Mouse (Mus musculus): Measurements from ENCODE around the gene Mcf2l. TPM values are rescaled to one million over a fixed set of nuclear protein-coding genes. Genes with fewer than 3 reads are reported as not detected.

Gene Mcf2l
- total RNA-seq, 1 experiment = 16.0 TPM

DNA sequence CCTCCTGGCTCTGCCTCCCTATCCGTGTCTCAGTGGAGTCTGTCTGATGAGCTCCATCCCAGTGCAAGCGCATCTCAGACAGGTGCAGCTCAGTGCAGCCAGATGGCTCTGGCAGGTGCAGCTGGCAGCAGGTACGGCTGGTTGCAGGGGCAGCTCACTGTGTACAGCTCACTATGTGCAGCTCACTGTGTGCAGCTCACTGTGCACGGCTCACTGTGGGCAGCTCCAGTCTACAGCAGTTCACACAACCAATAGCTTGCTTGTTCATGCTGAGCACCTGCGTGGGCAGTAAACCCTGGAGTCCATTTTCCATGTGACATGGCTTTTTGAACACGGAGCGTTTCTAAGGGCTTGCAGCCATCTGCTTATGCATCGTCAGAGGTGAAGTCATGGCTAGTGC is 54.4 kb downstream of the Mcf2l start:
- Histone ChIP-seq H3K4me3 (ENCODE audit: insufficient read depth in 1 of 2, low read depth in 1 of 2, low read length in 2 of 2, poor library complexity in 1 of 2, severe bottlenecking in 1 of 2) (no peak overlapping the region), H3K9ac (ENCODE audit: insufficient read depth, low read depth, low read length, poor library complexity, severe bottlenecking) (no peak overlapping the region), H3K4me1 (ENCODE audit: control insufficient read depth in 2 of 2, insufficient read depth in 2 of 2, low read length in 2 of 2, poor library complexity in 1 of 2) (peaks cover 18 to 48% of the 10 kb centered on the region in 2 experiments), H3K36me3 (ENCODE audit: control insufficient read depth, insufficient read depth, low read length, poor library complexity, severe bottlenecking) (no peaks in the 10 kb centered on the region), H3K9me3 (ENCODE audit: control insufficient read depth, insufficient read depth, low read depth, low read length) (no peaks in the 10 kb centered on the region), H3K27ac (ENCODE audit: insufficient read depth, low read depth, low read length, poor library complexity, severe bottlenecking) (no peak overlapping the region)
- in situ Hi-C loops (cut with MboI; ENCODE audit: low sequenced_read_pairs in 2 of 2, unreplicated experiment in 2 of 2) = no loop called here
- no peak for DNase-seq (ENCODE audit: low read depth, low spot score)
- no peak for TF ChIP-seq MAFK (IDR thresholded peaks at IDR 0.05; ENCODE audit: insufficient read depth, low read depth, low read length)
- TF ChIP-seq HCFC1 (IDR thresholded peaks at IDR 0.05; ENCODE audit: borderline replicate concordance, insufficient read depth, low read length) = no peak

GRCm38 (mm10) chr8:12928931-12929330 is 55.3 kb downstream of the Mcf2l start:
- TF ChIP-seq HCFC1 (IDR thresholded peaks at IDR 0.05; ENCODE audit: borderline replicate concordance, insufficient read depth, low read length) (no peak), MAFK (IDR thresholded peaks at IDR 0.05; ENCODE audit: insufficient read depth, low read depth, low read length) (0 out of 2 replicates have a peak, but pooled peaks have one; percentile 7), ZNF384 (IDR thresholded peaks at IDR 0.05; ENCODE audit: low read depth, low read length) (no peak), CHD2 (IDR thresholded peaks at IDR 0.05; ENCODE audit: low read depth, low read length) (no peak), ZC3H11A (IDR thresholded peaks at IDR 0.05; ENCODE audit: borderline replicate concordance, low read depth, low read length) (no peak)
- in situ Hi-C loops (cut with MboI; ENCODE audit: low sequenced_read_pairs in 2 of 2, unreplicated experiment in 2 of 2) = no loop called here
- DNase-seq (ENCODE audit: low read depth, low spot score) = peak; percentile 40
- H3K27ac ChIP-seq (ENCODE audit: insufficient read depth, low read depth, low read length, poor library complexity, severe bottlenecking) = no peak overlapping the region
- no peaks in the 10 kb centered on the region for H3K9me3 ChIP-seq (ENCODE audit: control insufficient read depth, insufficient read depth, low read depth, low read length)
- peaks cover 18 to 49% of the 10 kb centered on the region in 2 experiments for H3K4me1 ChIP-seq (ENCODE audit: control insufficient read depth in 2 of 2, insufficient read depth in 2 of 2, low read length in 2 of 2, poor library complexity in 1 of 2)
- no peaks in the 10 kb centered on the region for H3K36me3 ChIP-seq (ENCODE audit: control insufficient read depth, insufficient read depth, low read length, poor library complexity, severe bottlenecking)
- no peak overlapping the region for H3K4me3 ChIP-seq (ENCODE audit: insufficient read depth in 1 of 2, low read depth in 1 of 2, low read length in 2 of 2, poor library complexity in 1 of 2, severe bottlenecking in 1 of 2)
- no peak overlapping the region for H3K9ac ChIP-seq (ENCODE audit: insufficient read depth, low read depth, low read length, poor library complexity, severe bottlenecking)

- H3K36me3 ChIP-seq (ENCODE audit: control insufficient read depth, insufficient read depth, low read length, poor library complexity, severe bottlenecking) = no peaks in the 10 kb centered on the region
- peaks cover 18 to 52% of the 10 kb centered on the region in 2 experiments for H3K4me1 ChIP-seq (ENCODE audit: control insufficient read depth in 2 of 2, insufficient read depth in 2 of 2, low read length in 2 of 2, poor library complexity in 1 of 2)
- H3K9ac ChIP-seq (ENCODE audit: insufficient read depth, low read depth, low read length, poor library complexity, severe bottlenecking) = no peak overlapping the region
- peak; percentile 30 for DNase-seq (ENCODE audit: low read depth, low spot score)
- in situ Hi-C loops (cut with MboI; ENCODE audit: low sequenced_read_pairs in 2 of 2, unreplicated experiment in 2 of 2) = no loop called here
- TF ChIP-seq ZC3H11A (IDR thresholded peaks at IDR 0.05; ENCODE audit: borderline replicate concordance, low read depth, low read length) = no peak
- TF ChIP-seq CHD2 (IDR thresholded peaks at IDR 0.05; ENCODE audit: low read depth, low read length) = no peak
- no peak for TF ChIP-seq HCFC1 (IDR thresholded peaks at IDR 0.05; ENCODE audit: borderline replicate concordance, insufficient read depth, low read length)
- no peak for TF ChIP-seq ZNF384 (IDR thresholded peaks at IDR 0.05; ENCODE audit: low read depth, low read length)
- TF ChIP-seq MAFK (IDR thresholded peaks at IDR 0.05; ENCODE audit: insufficient read depth, low read depth, low read length) = no peak
- no peaks in the 10 kb centered on the region for H3K9me3 ChIP-seq (ENCODE audit: control insufficient read depth, insufficient read depth, low read depth, low read length)
- no peak overlapping the region for H3K4me3 ChIP-seq (ENCODE audit: insufficient read depth in 1 of 2, low read depth in 1 of 2, low read length in 2 of 2, poor library complexity in 1 of 2, severe bottlenecking in 1 of 2)
- no peak overlapping the region for H3K27ac ChIP-seq (ENCODE audit: insufficient read depth, low read depth, low read length, poor library complexity, severe bottlenecking)
Observed at GRCm38 (mm10) chr8:12930290-12930689, 56.7 kb downstream of the Mcf2l start.

DNA sequence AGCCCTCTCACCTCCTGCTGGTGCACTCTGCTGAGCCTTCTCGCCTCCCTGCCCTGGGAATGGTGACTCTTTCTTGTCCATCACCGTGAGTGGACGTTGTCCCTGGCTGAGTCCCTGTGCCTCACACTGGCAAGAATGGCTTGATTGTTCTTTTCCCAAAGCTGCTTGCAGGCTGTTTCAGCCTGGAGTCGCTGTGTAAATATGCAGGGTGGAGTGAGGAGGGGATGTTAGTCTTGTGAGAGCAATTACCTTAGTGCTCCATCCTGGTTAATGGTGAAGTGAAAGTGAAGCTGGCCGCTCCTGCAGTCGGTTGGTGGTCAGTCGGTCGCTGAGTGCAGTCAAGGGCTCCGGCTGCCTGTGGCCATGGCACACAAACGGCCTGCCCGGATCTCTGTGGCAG is 57.8 kb downstream of the Mcf2l start:
- TF ChIP-seq CHD2 (IDR thresholded peaks at IDR 0.05; ENCODE audit: low read depth, low read length) (no peak), HCFC1 (IDR thresholded peaks at IDR 0.05; ENCODE audit: borderline replicate concordance, insufficient read depth, low read length) (no peak), MAFK (IDR thresholded peaks at IDR 0.05; ENCODE audit: insufficient read depth, low read depth, low read length) (no peak), ZNF384 (IDR thresholded peaks at IDR 0.05; ENCODE audit: low read depth, low read length) (no peak), ZC3H11A (IDR thresholded peaks at IDR 0.05; ENCODE audit: borderline replicate concordance, low read depth, low read length) (no peak)
- Histone ChIP-seq H3K4me1 (ENCODE audit: control insufficient read depth in 2 of 2, insufficient read depth in 2 of 2, low read length in 2 of 2, poor library complexity in 1 of 2) (peaks cover 15 to 41% of the 10 kb centered on the region in 2 experiments), H3K4me3 (ENCODE audit: insufficient read depth in 1 of 2, low read depth in 1 of 2, low read length in 2 of 2, poor library complexity in 1 of 2, severe bottlenecking in 1 of 2) (no peak overlapping the region), H3K9ac (ENCODE audit: insufficient read depth, low read depth, low read length, poor library complexity, severe bottlenecking) (no peak overlapping the region), H3K27ac (ENCODE audit: insufficient read depth, low read depth, low read length, poor library complexity, severe bottlenecking) (no peak overlapping the region), H3K9me3 (ENCODE audit: control insufficient read depth, insufficient read depth, low read depth, low read length) (no peaks in the 10 kb centered on the region), H3K36me3 (ENCODE audit: control insufficient read depth, insufficient read depth, low read length, poor library complexity, severe bottlenecking) (no peaks in the 10 kb centered on the region)
- in situ Hi-C loops (cut with MboI; ENCODE audit: low sequenced_read_pairs in 2 of 2, unreplicated experiment in 2 of 2) = no loop called here
- DNase-seq (ENCODE audit: low read depth, low spot score) = no peak

DNA sequence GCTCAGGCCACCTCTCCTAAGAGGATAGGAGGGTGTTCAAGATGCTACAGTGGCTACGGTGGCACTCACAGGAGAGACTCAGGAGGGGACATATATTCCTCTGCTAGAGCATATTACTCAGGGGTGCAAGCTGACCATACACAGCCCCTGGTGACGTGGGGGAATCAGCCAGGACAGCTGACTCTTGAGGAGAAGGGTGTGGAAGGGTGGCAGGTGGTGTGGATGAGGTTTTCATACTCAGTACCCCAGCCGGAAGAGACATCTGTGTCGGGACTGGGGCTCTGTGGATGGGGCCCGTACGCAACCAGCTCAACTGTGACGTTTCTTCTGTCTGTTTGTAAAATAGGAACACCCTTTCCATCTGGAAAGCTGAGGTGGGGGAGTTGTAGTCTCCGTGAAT is 58.9 kb downstream of the Mcf2l start:
- in situ Hi-C loops (cut with MboI; ENCODE audit: low sequenced_read_pairs in 2 of 2, unreplicated experiment in 2 of 2) = no loop called here
- no peaks in the 10 kb centered on the region for H3K9me3 ChIP-seq (ENCODE audit: control insufficient read depth, insufficient read depth, low read depth, low read length)
- H3K4me1 ChIP-seq (ENCODE audit: control insufficient read depth in 2 of 2, insufficient read depth in 2 of 2, low read length in 2 of 2, poor library complexity in 1 of 2) = peaks cover 13 to 39% of the 10 kb centered on the region in 2 experiments
- no peak overlapping the region for H3K27ac ChIP-seq (ENCODE audit: insufficient read depth, low read depth, low read length, poor library complexity, severe bottlenecking)
- no peak for DNase-seq (ENCODE audit: low read depth, low spot score)
- H3K36me3 ChIP-seq (ENCODE audit: control insufficient read depth, insufficient read depth, low read length, poor library complexity, severe bottlenecking) = peaks cover 3% of the 10 kb centered on the region; the same call in 1 of the 2 replicates
- no peak overlapping the region for H3K4me3 ChIP-seq (ENCODE audit: insufficient read depth in 1 of 2, low read depth in 1 of 2, low read length in 2 of 2, poor library complexity in 1 of 2, severe bottlenecking in 1 of 2)
- no peak overlapping the region for H3K9ac ChIP-seq (ENCODE audit: insufficient read depth, low read depth, low read length, poor library complexity, severe bottlenecking)
- no peak for TF ChIP-seq CHD2 (IDR thresholded peaks at IDR 0.05; ENCODE audit: low read depth, low read length)
- TF ChIP-seq HCFC1 (IDR thresholded peaks at IDR 0.05; ENCODE audit: borderline replicate concordance, insufficient read depth, low read length) = no peak
- no peak for TF ChIP-seq ZC3H11A (IDR thresholded peaks at IDR 0.05; ENCODE audit: borderline replicate concordance, low read depth, low read length)
- TF ChIP-seq MAFK (IDR thresholded peaks at IDR 0.05; ENCODE audit: insufficient read depth, low read depth, low read length) = no peak
- no peak for TF ChIP-seq ZNF384 (IDR thresholded peaks at IDR 0.05; ENCODE audit: low read depth, low read length)
